Mouse (Mus musculus): ENCODE results near the gene Mroh2a. TPM values are rescaled to one million over a fixed set of nuclear protein-coding genes. Genes with fewer than 3 reads are reported as not detected.
A peak's percentile ranks its signal among the peaks of the same experiment; 100 is the strongest.

Mroh2a gene
- polyA plus RNA-seq, 1 experiment from 2014 or later, result 0.46 TPM

GRCm38 (mm10) chr1:88284946-88285320 lies 58.1 kb downstream of the Mroh2a start:
- H3K27ac ChIP-seq, result no peak overlapping the region
- no peak overlapping the region for H3K4me3 ChIP-seq
- peak; percentile 20 for ATAC-seq
- H3K36me3 ChIP-seq, result no peaks in the 10 kb centered on the region
- no peak overlapping the region for H3K4me2 ChIP-seq
- WGBS (ENCODE audit: insufficient replicate concordance), result 55% methylated on average over 7 of the region's 7 CpGs
- no peak overlapping the region for H3K9ac ChIP-seq
- peaks cover 2% of the 10 kb centered on the region; the same call in 1 of the 2 replicates for H3K4me1 ChIP-seq
- no peaks in the 10 kb centered on the region for H3K27me3 ChIP-seq (replicated peaks)
- H3K9me3 ChIP-seq (replicated peaks), result peaks cover 19% of the 10 kb centered on the region

- H3K9me3 ChIP-seq (replicated peaks), result peaks cover 25% of the 10 kb centered on the region
- H3K36me3 ChIP-seq, result no peaks in the 10 kb centered on the region
- no peaks in the 10 kb centered on the region for H3K27me3 ChIP-seq (replicated peaks)
- no peak for ATAC-seq
- no peak overlapping the region for H3K27ac ChIP-seq
- H3K4me3 ChIP-seq, result no peak overlapping the region
- no peaks in the 10 kb centered on the region for H3K4me1 ChIP-seq
- H3K9ac ChIP-seq, result no peak overlapping the region
- no peak overlapping the region for H3K4me2 ChIP-seq
- 51% methylated on average over 5 of the region's 5 CpGs for WGBS (ENCODE audit: insufficient replicate concordance)
These were observed 58.9 kb downstream of the Mroh2a start for GRCm38 (mm10) chr1:88285652-88286051.

GRCm38 (mm10) chr1:88286136-88286845 lies 59.5 kb downstream of the Mroh2a start:
- Histone ChIP-seq H3K9ac (no peak overlapping the region), H3K4me2 (no peak overlapping the region), H3K9me3 (replicated peaks) (peaks cover 26% of the 10 kb centered on the region), H3K27me3 (replicated peaks) (no peaks in the 10 kb centered on the region), H3K27ac (no peak overlapping the region), H3K4me1 (no peaks in the 10 kb centered on the region), H3K36me3 (no peaks in the 10 kb centered on the region), H3K4me3 (no peak overlapping the region)
- 70% methylated on average over 15 of the region's 15 CpGs for WGBS (ENCODE audit: insufficient replicate concordance)
- ATAC-seq, result no peak

- Histone ChIP-seq H3K9me3 (replicated peaks) (peaks cover 34% of the 10 kb centered on the region), H3K4me1 (no peaks in the 10 kb centered on the region), H3K27ac (no peak overlapping the region), H3K9ac (no peak overlapping the region), H3K4me2 (no peak overlapping the region), H3K36me3 (no peaks in the 10 kb centered on the region), H3K27me3 (replicated peaks) (no peaks in the 10 kb centered on the region), H3K4me3 (no peak overlapping the region)
- 61% methylated on average over 13 of the region's 13 CpGs for WGBS (ENCODE audit: insufficient replicate concordance)
- no peak for ATAC-seq
These were observed 60.3 kb downstream of the Mroh2a start for GRCm38 (mm10) chr1:88286887-88287696.

GRCm38 (mm10) chr1:88287697-88287980 lies 60.9 kb downstream of the Mroh2a start:
- Histone ChIP-seq H3K4me2 (no peak overlapping the region), H3K4me3 (no peak overlapping the region), H3K4me1 (no peaks in the 10 kb centered on the region), H3K9ac (no peak overlapping the region), H3K36me3 (no peaks in the 10 kb centered on the region), H3K27ac (no peak overlapping the region), H3K27me3 (replicated peaks) (no peaks in the 10 kb centered on the region), H3K9me3 (replicated peaks) (peaks cover 36% of the 10 kb centered on the region)
- ATAC-seq, result no peak
- 23% methylated on average over 5 of the region's 5 CpGs for WGBS (ENCODE audit: insufficient replicate concordance)

GRCm38 (mm10) chr1:88288056-88288788 lies 61.4 kb downstream of the Mroh2a start:
- peaks cover 36% of the 10 kb centered on the region for H3K9me3 ChIP-seq (replicated peaks)
- no peak for ATAC-seq
- no peak overlapping the region for H3K4me3 ChIP-seq
- no peak overlapping the region for H3K27ac ChIP-seq
- H3K4me2 ChIP-seq, result no peak overlapping the region
- H3K36me3 ChIP-seq, result no peaks in the 10 kb centered on the region
- WGBS (ENCODE audit: insufficient replicate concordance), result 26% methylated on average over 3 of the region's 3 CpGs
- H3K4me1 ChIP-seq, result no peaks in the 10 kb centered on the region
- H3K9ac ChIP-seq, result no peak overlapping the region
- H3K27me3 ChIP-seq (replicated peaks), result no peaks in the 10 kb centered on the region

GRCm38 (mm10) chr1:88288789-88289127 lies 62.0 kb downstream of the Mroh2a start:
- ATAC-seq, result no peak
- Histone ChIP-seq H3K4me1 (no peaks in the 10 kb centered on the region), H3K4me2 (no peak overlapping the region), H3K27me3 (replicated peaks) (no peaks in the 10 kb centered on the region), H3K4me3 (no peak overlapping the region), H3K36me3 (no peaks in the 10 kb centered on the region), H3K9ac (no peak overlapping the region), H3K9me3 (replicated peaks) (peaks cover 36% of the 10 kb centered on the region), H3K27ac (no peak overlapping the region)
- WGBS (ENCODE audit: insufficient replicate concordance), result 50% methylated on average over 3 of the region's 3 CpGs

- H3K27ac ChIP-seq, result no peak overlapping the region
- peaks cover 36% of the 10 kb centered on the region for H3K9me3 ChIP-seq (replicated peaks)
- no peak overlapping the region for H3K9ac ChIP-seq
- H3K4me1 ChIP-seq, result no peaks in the 10 kb centered on the region
- WGBS (ENCODE audit: insufficient replicate concordance), result 33% methylated on average over 2 of the region's 2 CpGs
- no peak overlapping the region for H3K4me2 ChIP-seq
- no peaks in the 10 kb centered on the region for H3K36me3 ChIP-seq
- H3K4me3 ChIP-seq, result no peak overlapping the region
- no peak for ATAC-seq
- no peaks in the 10 kb centered on the region for H3K27me3 ChIP-seq (replicated peaks)
These were observed 62.4 kb downstream of the Mroh2a start for GRCm38 (mm10) chr1:88289152-88289551.

GRCm38 (mm10) chr1:88289917-88290316 lies 63.1 kb downstream of the Mroh2a start:
- Histone ChIP-seq H3K9me3 (replicated peaks) (peaks cover 30% of the 10 kb centered on the region), H3K27ac (no peak overlapping the region), H3K27me3 (replicated peaks) (no peaks in the 10 kb centered on the region), H3K4me3 (no peak overlapping the region), H3K4me2 (no peak overlapping the region), H3K9ac (no peak overlapping the region), H3K4me1 (no peaks in the 10 kb centered on the region), H3K36me3 (no peaks in the 10 kb centered on the region)
- 27% methylated on average over 4 of the region's 4 CpGs for WGBS (ENCODE audit: insufficient replicate concordance)
- no peak for ATAC-seq

- Histone ChIP-seq H3K4me1 (no peaks in the 10 kb centered on the region), H3K27ac (no peak overlapping the region)
These were observed 63.7 kb downstream of the Mroh2a start for GRCm38 (mm10) chr1:88290511-88290910.

GRCm38 (mm10) chr1:88291409-88292005 lies 64.7 kb downstream of the Mroh2a start:
- no peak overlapping the region for H3K9ac ChIP-seq
- H3K9me3 ChIP-seq (replicated peaks), result peaks cover 32% of the 10 kb centered on the region
- no peak for ATAC-seq
- H3K4me2 ChIP-seq, result no peak overlapping the region
- no peaks in the 10 kb centered on the region for H3K27me3 ChIP-seq (replicated peaks)
- H3K4me1 ChIP-seq, result no peaks in the 10 kb centered on the region
- H3K27ac ChIP-seq, result no peak overlapping the region
- no peak overlapping the region for H3K4me3 ChIP-seq
- WGBS (ENCODE audit: insufficient replicate concordance), result 47% methylated on average over 3 of the region's 3 CpGs
- H3K36me3 ChIP-seq, result no peaks in the 10 kb centered on the region

More at GRCm38 (mm10) chr1:88290511-88290910, 63.7 kb downstream of the Mroh2a start:
- ATAC-seq, result no peak
- Histone ChIP-seq H3K4me2 (no peak overlapping the region), H3K9ac (no peak overlapping the region), H3K9me3 (replicated peaks) (peaks cover 31% of the 10 kb centered on the region), H3K36me3 (no peaks in the 10 kb centered on the region), H3K4me3 (no peak overlapping the region), H3K27me3 (replicated peaks) (no peaks in the 10 kb centered on the region)
- 50% methylated on average over 1 of the region's 1 CpGs for WGBS (ENCODE audit: insufficient replicate concordance)

GRCm38 (mm10) chr1:88292057-88292456 lies 65.3 kb downstream of the Mroh2a start:
- Histone ChIP-seq H3K4me2 (no peak overlapping the region), H3K27me3 (replicated peaks) (no peaks in the 10 kb centered on the region), H3K27ac (no peak overlapping the region), H3K9me3 (replicated peaks) (peaks cover 32% of the 10 kb centered on the region), H3K4me3 (no peak overlapping the region), H3K9ac (no peak overlapping the region), H3K36me3 (no peaks in the 10 kb centered on the region), H3K4me1 (no peaks in the 10 kb centered on the region)
- no peak for ATAC-seq
- 45% methylated on average over 2 of the region's 2 CpGs for WGBS (ENCODE audit: insufficient replicate concordance)
